Mouse (Mus musculus) stomach, postnatal 0 days (tissue): ENCODE data around the gene Akirin2.

Experiments used
- CTCF ChIP-seq: IDR thresholded peaks from 2 replicates; pipeline ENCODE4 v1.5.1; 2016; ENCODE audit warnings: antibody characterized with exemption, low read depth, mild to moderate bottlenecking, moderate library complexity
- EP300 ChIP-seq: optimal IDR thresholded peaks from 2 replicates; pipeline ENCODE3; 2016; ENCODE audit warnings: antibody characterized with exemption

DNA sequence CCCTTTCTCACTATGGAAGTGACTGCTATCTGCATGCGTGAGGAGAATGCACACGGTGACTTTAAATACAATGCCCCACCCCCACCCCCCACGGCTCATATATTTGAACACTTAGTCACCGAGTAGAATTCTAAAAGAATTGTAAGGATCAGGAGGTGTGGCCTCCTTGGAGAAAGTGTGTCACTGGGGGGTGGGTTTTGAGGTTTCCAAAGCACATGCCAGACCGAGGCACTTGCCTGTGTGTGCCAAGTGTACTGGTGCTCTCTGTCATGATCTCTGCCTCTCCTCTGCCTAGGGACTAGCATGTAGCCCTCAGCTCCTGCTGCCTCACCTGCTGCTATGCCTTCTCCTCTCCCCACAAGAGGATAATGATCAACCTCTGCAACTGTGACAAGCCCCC, 31.7 kb downstream of the Akirin2 start:
- TF ChIP-seq CTCF (no peak), EP300 (no peak)
